Mouse (Mus musculus): Measurements from ENCODE around the gene Iqcj.

Iqcj gene

DNA sequence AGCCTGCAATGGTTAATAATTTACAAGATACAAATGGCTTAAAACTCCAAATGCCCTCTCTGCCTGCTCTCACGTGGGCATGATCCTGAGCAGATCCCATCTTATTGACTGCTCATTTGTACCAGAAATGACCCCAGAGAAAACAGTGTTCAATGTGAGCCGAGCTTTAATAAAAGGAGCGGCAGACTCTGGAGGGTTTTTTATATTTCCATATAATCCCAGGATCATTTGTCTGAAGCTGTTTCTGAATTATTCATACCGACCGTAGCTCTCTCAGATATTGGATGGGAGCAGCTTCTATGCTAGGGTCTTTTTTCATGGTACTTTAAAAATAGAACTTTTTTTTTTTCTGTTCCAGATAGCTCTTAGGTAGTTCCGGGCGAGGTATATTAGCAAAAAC is 67.7 kb downstream of the Iqcj start:
- WGBS, result 44% methylated on average over 7 of the region's 7 CpGs

DNA sequence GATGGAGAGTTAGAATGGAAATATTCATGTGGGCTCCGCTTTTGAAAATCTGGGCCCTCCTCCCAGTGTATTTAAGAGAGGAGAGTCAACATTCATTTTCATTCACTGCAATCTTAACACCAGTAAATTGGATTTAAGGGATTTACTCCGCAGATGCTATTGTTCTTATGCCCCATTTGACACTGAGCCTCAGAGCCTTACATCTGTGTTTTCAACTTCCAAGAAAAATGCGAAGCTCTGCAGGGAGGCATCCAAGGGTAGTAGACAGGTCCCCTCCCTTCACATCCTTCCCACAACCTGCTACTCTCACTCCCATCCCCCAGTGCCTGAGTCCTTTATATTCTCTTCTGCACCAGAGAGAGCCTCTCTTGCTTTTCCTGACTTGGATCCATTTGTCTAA is 68.1 kb downstream of the Iqcj start:
- WGBS, result 41% methylated on average over 3 of the region's 3 CpGs

- WGBS, result 71% methylated on average over 6 of the region's 6 CpGs
Measured at GRCm38 (mm10) chr3:67961934-67962639, 70.1 kb downstream of the Iqcj start.

- WGBS, result 73% methylated on average over 2 of the region's 2 CpGs
Measured at GRCm38 (mm10) chr3:67974340-67974998, 82.4 kb downstream of the Iqcj start.

- WGBS, result 90% methylated on average over 1 of the region's 1 CpGs
Measured at GRCm38 (mm10) chr3:67980006-67980405, 88.0 kb downstream of the Iqcj start.

GRCm38 (mm10) chr3:67983329-67983728 is 91.3 kb downstream of the Iqcj start:
- WGBS, result 43% methylated on average over 12 of the region's 12 CpGs

- 68% methylated on average over 4 of the region's 4 CpGs for WGBS
Measured at GRCm38 (mm10) chr3:68002415-68002814, 110.4 kb downstream of the Iqcj start.

- 42% methylated on average over 1 of the region's 1 CpGs for WGBS
Measured at GRCm38 (mm10) chr3:68015786-68016185, 123.8 kb downstream of the Iqcj start.

DNA sequence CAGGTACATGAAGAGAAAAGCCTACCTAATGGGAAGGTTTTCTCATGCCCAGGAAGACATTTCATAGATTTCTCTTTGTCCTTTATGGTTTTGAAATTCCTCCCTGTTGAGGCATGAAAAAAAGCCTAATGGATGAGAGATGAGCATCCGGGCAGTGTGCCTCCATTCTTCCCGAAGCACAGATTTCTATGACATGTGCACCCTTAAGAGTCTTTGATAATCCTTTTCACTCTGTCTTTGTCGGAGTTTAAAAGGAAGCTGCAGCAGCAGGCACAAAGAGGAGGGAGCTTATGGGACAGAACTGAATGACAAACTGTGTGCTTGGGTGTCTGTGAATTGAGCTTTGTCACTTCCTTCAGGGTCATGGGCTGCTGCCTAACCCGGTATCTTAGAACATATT is 127.4 kb downstream of the Iqcj start:
- 64% methylated on average over 4 of the region's 4 CpGs for WGBS

GRCm38 (mm10) chr3:68036097-68036496 is 144.1 kb downstream of the Iqcj start:
- WGBS, result 66% methylated on average over 3 of the region's 3 CpGs

DNA sequence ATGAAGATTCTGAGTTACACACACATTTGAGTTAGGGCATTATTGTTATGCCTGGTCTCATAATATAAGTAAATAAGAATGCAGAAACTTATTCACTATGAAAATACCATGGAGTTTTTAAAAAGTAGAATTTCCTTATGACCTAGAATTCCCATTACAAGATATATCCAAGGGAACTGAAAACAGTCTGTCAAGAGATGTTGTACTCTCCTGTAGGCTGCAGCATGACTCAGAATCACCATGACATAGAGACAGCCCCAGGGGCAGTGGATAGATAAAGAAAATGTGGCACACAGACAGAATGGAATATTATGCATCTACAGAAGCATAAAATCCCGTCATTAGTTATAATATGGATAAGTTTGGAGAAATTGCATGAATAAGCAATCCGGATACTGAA is 150.9 kb downstream of the Iqcj start:
- WGBS, result 90% methylated on average over 2 of the region's 2 CpGs

DNA sequence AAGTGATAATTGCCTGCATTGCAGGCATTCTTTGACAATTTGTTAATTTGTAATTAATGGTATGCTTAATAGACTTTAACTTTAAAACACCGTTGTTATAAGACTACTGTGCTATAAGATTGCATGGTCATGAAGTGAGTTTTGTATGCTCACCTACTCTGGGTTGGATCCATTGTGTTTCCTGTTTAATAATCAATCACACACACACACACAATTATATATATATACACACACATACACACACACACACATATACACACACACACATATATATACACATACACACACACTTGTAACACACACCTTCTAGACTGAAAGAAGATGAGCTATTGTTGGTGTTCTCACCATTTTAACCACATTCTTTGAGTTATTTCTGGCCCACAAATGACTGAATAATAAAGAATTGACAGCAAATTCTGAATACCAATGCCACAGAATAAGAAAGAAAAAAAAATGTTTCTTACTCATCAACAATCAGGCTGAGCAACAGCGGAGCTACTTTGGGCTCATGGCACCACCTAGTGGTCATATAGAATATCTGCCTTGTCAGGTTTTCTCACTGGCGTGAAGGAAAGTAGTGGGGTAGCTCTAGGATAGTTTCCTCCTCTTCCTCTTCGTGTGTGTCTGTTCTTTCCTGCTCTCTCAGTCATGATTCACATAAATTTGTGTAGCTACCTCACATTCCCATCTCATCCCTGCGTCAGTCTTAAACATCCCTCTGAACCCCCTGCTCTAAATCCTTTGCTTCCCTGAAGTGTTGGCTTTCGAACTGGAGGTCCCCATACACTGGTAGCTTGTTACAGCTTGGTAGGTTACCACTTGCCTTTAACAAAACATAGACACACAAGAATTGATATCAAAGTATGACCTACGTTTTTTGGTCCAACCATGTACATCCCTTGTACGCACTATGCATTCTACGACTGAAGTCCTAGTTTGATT is 153.7 kb downstream of the Iqcj start:
- 53% methylated on average over 9 of the region's 9 CpGs for WGBS

- 47% methylated on average over 2 of the region's 2 CpGs for WGBS
Measured at GRCm38 (mm10) chr3:68053538-68053937, 161.5 kb downstream of the Iqcj start.

DNA sequence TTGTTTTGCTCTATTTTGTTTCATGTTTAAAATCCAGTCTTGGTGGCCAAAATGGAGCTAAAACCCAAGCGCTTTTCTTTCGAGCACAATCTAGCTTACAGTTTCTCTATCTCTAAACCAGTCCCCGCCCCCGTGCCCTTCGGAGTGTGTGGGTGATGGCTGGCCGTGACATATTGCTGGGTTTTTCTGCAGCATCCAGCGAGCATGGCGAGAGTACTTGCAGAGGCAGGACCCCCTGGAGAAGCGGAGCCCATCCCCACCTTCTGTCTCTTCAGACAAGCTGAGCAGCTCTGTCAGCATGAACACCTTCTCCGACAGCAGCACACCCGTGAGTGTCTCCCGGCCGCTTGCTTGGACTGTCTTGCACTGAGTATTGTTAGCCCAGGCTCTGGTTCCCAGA is 163.1 kb downstream of the Iqcj start:
- 40% methylated on average over 13 of the region's 13 CpGs for WGBS

- WGBS, result 51% methylated on average over 23 of the region's 23 CpGs
Measured at GRCm38 (mm10) chr3:68056373-68057275, 164.6 kb downstream of the Iqcj start.

- WGBS, result 49% methylated on average over 2 of the region's 2 CpGs
Measured at GRCm38 (mm10) chr3:68059162-68059800, 167.3 kb downstream of the Iqcj start.

DNA sequence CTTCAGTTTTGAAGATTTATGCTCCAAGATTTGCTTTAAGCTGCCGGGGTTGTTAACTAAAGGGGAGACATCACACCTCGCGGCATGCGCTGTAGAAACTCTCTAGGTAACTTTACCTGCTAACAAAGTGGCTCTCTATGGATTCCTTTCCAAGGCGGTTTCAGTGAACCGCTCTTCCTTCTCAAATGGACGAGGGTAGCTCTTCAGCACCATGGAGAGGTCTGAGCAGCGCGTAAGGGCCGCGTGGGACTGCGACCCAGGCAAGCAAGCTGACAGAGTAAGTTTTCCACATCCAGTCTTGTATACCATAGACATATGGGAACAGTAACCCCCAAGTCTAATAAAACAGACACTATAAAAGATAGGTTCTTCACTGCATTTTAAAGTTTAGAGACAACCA is 172.7 kb downstream of the Iqcj start, which contains the start of gene Schip1:
Gene Schip1, plus strand, starts transcription at position 72 of the 400 bp plus-strand sequence.
- 60% methylated on average over 12 of the region's 12 CpGs for WGBS

DNA sequence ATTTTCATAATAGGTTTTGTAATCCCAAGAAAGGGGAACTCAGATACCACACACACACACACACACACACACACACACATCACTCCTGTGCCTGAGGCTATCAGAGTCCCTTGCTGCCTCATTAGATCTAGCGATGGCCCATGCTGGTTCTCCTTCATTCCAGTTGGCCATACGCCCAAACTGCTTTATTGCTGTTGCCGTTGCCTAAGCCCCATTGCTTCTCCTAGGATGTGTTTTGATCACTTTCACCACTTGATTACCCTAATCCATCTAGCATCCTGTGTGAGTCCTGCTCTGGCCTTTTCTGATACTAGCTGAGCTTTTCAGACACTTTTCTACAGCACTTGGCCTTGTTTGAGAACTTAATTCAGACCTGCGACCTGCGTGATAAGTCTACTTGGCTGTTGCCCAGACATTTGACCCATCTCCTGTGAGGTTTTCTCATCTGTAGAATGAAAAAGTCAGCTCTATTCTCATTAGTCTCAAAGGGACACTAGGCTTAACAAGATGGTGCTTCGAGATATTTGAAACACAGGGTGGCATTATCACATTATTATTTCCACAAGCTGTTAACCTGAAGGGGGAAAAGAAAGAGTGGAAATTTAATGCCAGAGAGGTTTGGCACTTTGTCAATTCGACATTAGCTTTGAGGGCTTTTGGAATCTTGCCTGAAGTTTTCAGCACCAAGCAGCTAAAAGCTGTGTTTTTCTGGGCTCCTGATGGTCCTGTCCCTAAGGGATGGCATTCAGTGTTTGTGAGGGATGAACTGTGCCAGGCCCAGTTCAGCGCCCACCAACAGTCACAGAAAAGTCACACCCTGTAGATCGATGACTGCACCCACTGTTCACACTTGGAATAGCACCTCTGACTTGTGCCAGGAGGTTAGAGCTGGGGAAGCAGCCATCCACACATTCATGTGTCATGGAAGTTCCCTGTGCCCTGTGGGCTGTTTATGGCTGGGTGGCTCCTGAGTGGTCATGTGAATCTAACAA is 179.7 kb downstream of the Iqcj start:
- 54% methylated on average over 9 of the region's 9 CpGs for WGBS

DNA sequence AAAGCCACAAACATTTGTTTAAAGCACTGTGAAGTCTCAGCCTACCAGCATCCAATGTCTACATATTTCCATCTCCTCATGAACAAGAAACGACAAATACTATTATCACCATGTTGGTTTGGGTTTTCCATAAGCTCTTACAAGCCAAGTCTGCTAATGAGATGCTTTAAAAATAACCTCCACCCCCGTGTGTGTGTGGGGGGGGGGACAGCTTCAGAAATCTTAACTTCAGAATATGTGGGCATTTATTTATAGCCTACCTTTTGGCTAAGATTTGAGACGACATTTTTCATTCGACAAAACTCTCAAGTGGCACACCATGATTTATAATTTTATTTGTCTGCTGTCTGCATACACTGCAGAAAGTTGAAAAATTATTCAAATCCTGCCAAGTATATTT is 185.4 kb downstream of the Iqcj start:
- 47% methylated on average over 4 of the region's 4 CpGs for WGBS

All from cerebral cortex, adult 2 months (tissue).